Mouse (Mus musculus): ENCODE results near the gene Olfr94.

DNA sequence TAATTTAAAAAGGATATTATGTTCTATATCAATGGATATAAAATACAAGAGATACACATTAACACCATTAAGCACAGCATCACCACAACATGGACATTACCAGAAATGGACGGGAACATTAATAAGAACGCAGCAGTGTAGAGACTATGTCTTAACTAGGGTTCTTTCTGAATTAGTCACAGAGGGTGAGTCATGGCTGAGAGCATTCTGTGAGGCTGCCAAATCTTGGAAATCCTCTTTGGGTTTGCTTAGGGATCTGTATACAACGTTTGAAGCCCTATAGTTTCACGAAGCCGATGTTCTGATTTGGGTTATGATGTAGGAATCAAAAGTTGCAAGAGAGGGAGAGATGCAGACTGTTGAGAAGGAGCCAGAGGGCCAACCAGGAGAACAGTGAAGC, 6.0 kb downstream of the Olfr94 start:
- no peak for TF ChIP-seq CTCF (IDR thresholded peaks at IDR 0.05)
- no peak for TF ChIP-seq EP300 (IDR thresholded peaks at IDR 0.05; ENCODE audit: insufficient read depth, low read depth, low read length)
- no peak for TF ChIP-seq POLR2A (IDR thresholded peaks at IDR 0.05; ENCODE audit: insufficient read depth, low read depth, low read length)

Data from heart, adult 2 months (tissue).